Mouse (Mus musculus): ENCODE results near the gene Slc25a4. TPM values are rescaled to one million over a fixed set of nuclear protein-coding genes. Genes with fewer than 3 reads are reported as not detected.

Gene Slc25a4
- total RNA-seq, 2 experiments from 2014 or later = 3,766 to 3,984 TPM

DNA sequence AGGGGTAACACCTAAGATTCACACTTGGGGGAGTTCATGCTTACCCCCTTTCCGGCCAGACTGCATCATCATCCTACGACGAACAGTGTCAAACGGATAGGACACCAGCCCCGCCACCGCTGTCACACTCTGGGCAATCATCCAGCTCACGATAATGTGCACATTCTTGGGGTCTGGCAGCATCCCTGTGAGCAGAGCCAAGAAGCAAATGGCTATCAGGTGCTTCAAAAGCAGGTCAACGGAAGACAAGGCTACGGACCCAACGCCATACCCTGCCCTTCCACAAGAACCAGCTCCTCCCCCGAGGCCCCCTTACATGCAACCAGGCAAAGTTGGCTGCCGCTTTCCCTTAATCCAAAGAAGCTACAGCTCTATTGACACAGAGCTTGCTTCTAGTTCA is 2.7 kb downstream of the Slc25a4 start:
- peak; percentile 91 to 92 for DNase-seq
- intact Hi-C loops (cut with DNase I) = no loop called here

DNA sequence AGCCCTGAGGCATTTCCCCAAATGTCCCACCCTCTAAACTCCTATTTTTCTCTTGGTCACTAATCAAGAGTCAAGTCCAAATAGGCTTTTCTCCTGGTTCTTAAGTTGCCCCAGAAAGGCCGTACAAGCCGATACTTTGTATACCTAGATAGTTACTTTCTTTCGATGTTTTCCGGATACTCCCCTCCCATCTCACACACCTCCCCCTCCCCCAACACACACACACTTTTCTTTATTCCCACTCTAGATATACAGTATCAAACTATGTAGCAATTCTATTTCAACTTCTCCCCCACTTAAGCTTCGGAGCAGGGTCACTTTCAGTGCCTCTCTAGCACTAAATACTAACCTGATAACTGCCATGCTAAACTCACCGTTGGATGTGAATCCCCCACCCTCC is 5.0 kb downstream of the Slc25a4 start:
- DNase-seq = peak in 1 of 2 experiments; percentile 15
- intact Hi-C loops (cut with DNase I) = no loop called here

DNA sequence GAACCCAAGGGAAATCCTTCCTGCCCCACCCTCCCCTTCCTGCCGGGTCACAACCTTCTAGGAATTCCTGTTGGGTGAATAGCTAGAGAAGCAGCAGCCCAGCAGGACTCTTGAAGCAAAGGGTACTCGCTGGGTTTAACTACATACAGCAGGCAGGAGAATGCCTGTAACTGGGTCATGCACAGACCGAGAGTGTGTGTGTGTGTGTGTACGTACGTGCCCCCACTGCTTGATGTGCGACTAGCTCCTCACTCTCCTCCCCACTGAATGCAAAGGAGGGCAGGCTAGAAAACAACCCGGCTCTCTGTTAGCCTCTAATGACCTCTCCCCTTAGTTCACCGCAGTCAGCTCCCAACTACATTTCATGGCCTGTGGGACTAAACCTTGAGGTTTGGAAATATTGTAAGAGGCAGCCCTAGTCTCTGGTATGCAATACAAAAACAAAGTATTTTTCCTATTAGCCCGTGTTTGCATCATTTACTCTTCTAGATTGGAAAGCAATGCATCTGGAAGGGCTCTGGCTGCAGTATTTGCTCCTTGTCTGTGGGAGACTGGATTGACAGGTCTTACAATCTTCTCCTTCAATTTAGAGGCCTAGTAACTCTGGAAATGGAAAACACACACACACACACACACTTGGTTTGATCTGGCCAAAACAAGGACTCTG is 6.0 kb downstream of the Slc25a4 start:
- intact Hi-C loops (cut with DNase I) = no loop called here
- peak; percentile 30 to 46 for DNase-seq

DNA sequence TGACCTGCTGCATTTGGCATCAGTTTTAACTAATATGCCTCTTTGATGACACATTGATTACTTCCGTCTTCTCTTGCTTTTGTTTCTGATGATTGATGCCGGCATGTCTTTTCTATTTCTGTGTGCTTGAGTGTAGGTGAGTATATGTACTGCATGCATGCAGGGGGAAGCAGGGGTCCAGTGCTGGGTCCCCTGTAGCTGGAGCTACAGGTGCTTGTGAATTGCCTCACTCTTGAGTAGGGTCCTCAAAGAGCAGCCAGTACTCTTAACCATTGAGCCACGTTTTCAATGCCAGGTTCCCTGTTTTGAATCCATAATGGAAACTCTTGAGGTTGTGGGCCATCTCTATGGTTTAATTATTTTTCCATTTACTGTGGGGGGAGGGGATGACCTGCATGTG is 6.8 kb downstream of the Slc25a4 start:
- DNase-seq = peak; percentile 51 to 53
- intact Hi-C loops (cut with DNase I) = no loop called here

DNA sequence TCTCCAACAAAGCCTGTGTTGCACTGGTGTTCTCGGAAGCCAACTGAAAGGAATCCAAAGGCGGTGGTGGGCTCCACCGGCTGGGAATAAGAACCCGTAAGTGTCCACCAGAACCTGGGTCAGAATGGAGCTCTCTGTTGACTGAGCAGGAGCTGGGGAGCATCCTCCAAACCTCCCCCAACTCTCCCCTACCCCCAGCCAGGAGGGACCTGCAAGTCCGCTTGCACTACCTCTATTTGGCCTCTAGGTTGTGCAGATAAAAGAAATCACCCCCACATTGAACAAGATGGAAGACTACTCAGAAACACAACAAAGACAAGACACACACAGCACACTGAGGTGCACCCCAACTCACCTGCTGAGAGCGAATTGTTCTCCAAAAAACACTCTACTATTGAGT is 8.7 kb downstream of the Slc25a4 start:
- peak in 1 of 2 experiments; percentile 40 for DNase-seq
- intact Hi-C loops (cut with DNase I) = no loop called here

DNA sequence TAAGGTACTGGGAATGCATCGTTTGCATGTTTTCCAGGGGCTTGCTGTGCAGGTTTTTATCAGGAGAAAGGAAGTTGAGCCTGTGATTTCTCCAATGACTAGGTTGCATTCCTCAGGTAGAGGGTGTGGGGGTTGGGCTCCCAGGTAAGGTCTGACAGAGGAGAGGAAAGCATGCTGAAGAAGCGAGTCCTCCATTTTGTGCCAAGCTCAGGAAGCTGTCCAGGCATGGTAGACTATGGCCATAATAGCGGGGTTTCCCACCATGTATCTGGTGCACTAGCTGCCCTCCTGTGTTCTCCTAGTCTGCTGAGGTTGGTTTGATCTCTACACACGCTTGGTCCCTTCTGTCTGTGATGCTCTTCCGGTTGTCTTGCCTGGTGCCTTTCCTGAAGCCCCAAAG is 13.4 kb downstream of the Slc25a4 start:
- DNase-seq = no peak
- intact Hi-C loops (cut with DNase I) = no loop called here

DNA sequence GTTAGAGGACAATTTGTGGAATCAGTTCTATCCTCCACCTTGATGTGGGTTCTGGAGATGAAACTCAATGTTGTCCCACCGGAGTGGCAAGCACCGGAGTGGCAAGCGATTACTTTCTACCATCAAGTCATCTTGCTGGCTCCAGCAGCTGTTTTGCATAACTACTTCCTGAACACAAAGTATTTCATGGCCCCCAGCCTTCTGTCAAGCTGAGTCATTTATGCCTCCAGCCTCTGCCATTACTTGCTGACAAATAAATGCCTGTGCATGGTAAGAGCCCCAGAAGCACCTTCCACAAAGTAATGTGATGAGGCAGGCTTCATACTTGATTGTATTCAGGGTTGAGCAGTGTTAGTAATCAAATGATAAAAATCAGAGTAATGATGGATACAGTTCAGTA is 14.2 kb downstream of the Slc25a4 start:
- intact Hi-C loops (cut with DNase I) = no loop called here
- DNase-seq = no peak

DNA sequence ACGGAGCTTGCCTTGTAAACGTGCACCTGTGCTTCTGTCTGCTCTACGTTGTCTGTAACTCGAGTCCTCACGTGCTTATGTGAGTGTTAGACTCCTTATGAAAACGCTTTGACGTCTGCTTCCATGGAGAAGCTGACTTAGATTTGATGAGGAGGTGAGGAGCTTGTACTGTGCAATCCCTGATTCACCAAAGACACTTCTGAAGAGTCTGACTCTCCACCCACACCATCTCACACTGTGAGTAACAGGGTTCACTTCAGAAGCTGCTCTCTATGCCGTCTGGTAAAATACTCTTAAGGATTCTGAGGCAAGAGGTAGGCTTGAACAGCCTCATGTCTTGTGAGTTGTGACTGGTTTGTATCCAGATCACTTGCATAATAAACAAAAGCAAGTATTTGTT is 18.0 kb downstream of the Slc25a4 start:
- intact Hi-C loops (cut with DNase I) = no loop called here
- no peak for DNase-seq

DNA sequence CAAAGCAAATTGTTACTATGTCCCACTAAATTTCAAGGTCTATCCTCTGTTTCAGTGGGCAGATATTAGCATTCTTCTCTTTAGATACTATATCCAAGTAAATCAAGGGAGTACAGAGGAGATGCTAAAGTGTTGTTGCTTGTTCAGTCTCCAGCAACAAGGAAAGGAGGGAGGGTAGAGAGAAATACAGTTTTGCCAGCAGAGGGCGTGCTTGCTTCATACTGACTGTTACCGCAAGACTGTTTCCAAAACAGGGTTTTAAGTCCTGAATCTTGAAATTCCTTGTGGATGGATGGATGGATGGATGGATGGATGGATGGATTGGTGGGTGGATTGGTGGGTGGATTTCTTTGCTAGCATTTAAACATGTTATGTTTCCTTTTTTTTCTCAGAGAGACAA is 25.7 kb downstream of the Slc25a4 start:
- intact Hi-C loops (cut with DNase I) = loop anchor here (1.0 to 5.0 kb wide), 4 partner anchors 52 to 362 kb away; no protein-coding TSS in a partner anchor
- peak; percentile 55 to 78 for DNase-seq

DNA sequence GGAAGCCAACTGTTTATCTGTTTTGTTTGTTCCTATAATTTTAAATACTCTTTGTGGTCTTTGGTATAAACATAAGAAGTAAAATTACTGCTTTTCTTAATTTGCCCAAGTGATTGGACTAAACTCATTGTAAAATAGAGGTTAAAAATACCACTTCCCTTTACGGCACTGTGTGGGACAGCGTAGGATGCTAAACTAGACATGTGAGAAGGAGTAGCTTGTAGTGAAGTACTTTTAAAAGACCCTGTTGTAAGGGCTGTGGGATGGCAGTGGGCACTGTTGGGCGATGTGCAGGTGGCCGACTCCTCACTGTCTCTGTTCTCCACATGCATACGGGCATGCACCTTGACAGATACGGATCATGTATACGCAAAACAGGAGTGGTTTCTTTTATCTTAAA is 30.9 kb downstream of the Slc25a4 start:
- DNase-seq = no peak
- intact Hi-C loops (cut with DNase I) = no loop called here

DNA sequence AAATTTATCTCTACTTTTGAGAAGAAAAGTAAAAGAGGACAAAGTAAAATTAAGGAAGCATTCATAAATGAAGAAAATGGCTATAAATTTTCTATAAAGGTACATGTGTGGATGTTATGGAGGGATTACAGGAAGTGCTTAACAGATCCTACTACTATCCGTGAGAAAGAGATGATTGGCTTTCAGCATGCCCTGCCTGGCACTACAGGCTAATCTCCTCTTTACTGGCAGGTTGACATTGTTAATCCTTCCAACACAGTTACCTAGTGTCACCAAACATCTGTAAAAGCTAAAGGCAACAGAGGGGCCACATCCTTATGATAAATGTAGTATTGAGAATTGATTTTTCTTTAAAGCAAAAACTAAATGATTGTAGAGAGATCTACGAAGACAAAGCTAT is 37.4 kb downstream of the Slc25a4 start:
- DNase-seq = no peak
- intact Hi-C loops (cut with DNase I) = no loop called here

DNA sequence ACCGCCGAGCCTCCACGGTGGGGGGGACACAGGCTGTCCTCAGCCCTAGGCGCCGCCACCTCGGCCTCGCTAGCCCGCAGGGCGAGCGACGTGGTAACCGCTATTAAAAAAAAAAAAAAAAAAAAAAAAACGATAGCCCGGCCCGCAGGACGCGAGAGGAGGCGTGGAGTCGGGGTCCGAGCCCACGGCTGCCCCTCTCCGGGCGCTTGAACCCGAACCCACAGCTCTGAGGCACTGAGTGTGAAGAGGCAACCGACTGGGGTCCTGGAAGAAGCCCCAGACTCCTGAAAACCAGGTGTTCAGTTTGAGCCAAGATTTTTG is 47.3 kb downstream of the Slc25a4 start:
- no peak for DNase-seq
- intact Hi-C loops (cut with DNase I) = loop anchor here (5.0 kb wide), 1 partner anchor 162 kb away; no protein-coding TSS in a partner anchor

DNA sequence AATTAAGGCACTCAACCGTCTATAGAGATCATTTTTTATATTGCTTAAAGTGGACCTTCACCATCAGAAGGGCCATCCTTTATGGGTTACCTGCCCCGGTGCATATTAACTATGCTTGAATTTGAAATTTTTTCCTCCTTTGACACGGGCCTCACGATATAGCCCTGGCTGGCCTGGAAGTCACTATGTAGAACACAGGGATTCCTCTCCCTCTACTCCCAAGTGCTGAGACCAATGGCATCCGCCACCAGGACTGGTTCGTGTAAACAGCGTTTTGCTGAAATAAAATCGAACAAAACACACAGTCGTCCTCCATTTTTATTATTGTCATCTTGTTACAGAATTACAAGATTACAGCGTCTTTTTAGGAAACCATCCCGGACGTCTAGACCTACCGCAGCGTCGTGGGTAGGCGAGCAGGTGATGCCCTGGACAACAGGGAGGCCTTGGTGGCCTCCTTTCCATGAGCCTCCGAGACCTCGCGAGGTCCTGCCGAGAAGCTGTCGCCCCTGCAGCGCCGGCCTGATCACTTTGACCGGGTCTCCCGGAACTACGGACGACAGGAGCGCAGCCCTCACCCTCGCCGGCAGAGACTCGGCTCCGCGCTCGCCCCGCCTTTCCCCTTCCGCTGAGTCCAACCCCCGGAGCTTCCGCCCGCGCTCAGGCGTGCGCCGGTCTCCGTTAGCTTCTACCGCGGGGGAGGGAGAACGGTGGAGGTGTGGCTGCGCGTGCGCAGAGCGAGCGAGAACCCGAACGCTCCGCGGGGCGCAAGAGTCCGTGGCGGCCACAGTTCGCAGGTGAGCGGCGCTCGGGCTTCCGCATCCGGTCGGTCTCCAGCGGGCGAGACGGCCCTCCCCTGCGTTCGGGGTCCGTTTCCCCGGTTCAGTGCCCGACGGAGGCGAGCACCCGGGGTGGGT is 47.9 kb downstream of the Slc25a4 start:
- intact Hi-C loops (cut with DNase I) = loop anchor here (5.0 kb wide), 1 partner anchor 161 kb away; no protein-coding TSS in a partner anchor
- peak; percentile 97 for DNase-seq

Small RNA genes within 50 kb of the gene (microRNA-seq; reads per million reads assigned to microRNA genes)
- 0 reads per million in 2 experiments for gene Gm23812

Other genes with a start within 250 kb of the Slc25a4 start
- under 1 TPM; 0.53 to 0.97 TPM for gene 1700029J07Rik, start 236.0 kb downstream of the Slc25a4 start, total RNA-seq (2021)
- 10 to 100 TPM; 29.9 to 40.9 TPM for gene Ufsp2, start 235.8 kb downstream of the Slc25a4 start, total RNA-seq (2021)
- 1 to 10 TPM in 1 of 2 experiments, under 1 TPM in 1; 0.86 to 1.2 TPM for gene Lrp2bp, start 212.0 kb downstream of the Slc25a4 start, total RNA-seq (2021)
- 1 to 10 TPM; 8.8 to 9.8 TPM for gene Ankrd37, start 205.6 kb downstream of the Slc25a4 start, total RNA-seq (2021)
- 10 to 100 TPM; 13.4 to 16.5 TPM for gene Cfap97, start 59.5 kb downstream of the Slc25a4 start, total RNA-seq (2021)
- gene Snx25, start 59.1 kb downstream of the Slc25a4 start, total RNA-seq (2021) = 10 to 100 TPM; 13.2 to 13.7 TPM
- gene Helt, start 83.4 kb upstream of the Slc25a4 start, total RNA-seq (2021) = not detected